Mouse (Mus musculus) thymus, adult 2 months (tissue): ENCODE results near the gene Cnbp. TPM values are rescaled to one million over a fixed set of nuclear protein-coding genes. Genes with fewer than 3 reads are reported as not detected.
A peak's percentile ranks its signal among the peaks of the same experiment; 100 is the strongest.

Source experiments
- DNase-seq: peaks from one replicate; pipeline ENCODE4 v3.0.0; 2021
- H3K27ac ChIP-seq: fragments of 200-500 bp; 2 replicates; pipeline ENCODE4 v1.5.1; 2012; ENCODE audit warnings: low read length, control low read depth; ENCODE audit not compliant: control insufficient read depth, insufficient read depth
- H3K27me3 ChIP-seq: fragments of 200-500 bp; 2 replicates; pipeline ENCODE4 v1.6.1; 2012; ENCODE audit warnings: mild to moderate bottlenecking, low read length, moderate library complexity, mixed read lengths; ENCODE audit not compliant: control insufficient read depth, insufficient read depth
- H3K36me3 ChIP-seq: fragments of 200-500 bp; 2 replicates; pipeline ENCODE4 v1.6.1; 2012; ENCODE audit warnings: mild to moderate bottlenecking, low read length, moderate library complexity; ENCODE audit not compliant: control insufficient read depth, insufficient read depth
- H3K4me1 ChIP-seq: fragments of 200-500 bp; replicated peaks from 2 replicates; pipeline ENCODE4 v1.6.1; 2012; ENCODE audit warnings: low read length; ENCODE audit not compliant: control insufficient read depth, insufficient read depth
- H3K4me3 ChIP-seq: fragments of 200-500 bp; 2 replicates; pipeline ENCODE4 v1.5.1; 2012; ENCODE audit warnings: mild to moderate bottlenecking, low read length, control low read depth, moderate library complexity; ENCODE audit not compliant: control insufficient read depth, insufficient read depth
- CTCF ChIP-seq: fragments of 200-500 bp; IDR thresholded peaks from 2 replicates; pipeline ENCODE4 v1.5.1; 2012; ENCODE audit warnings: mild to moderate bottlenecking, control low read depth, low read length, moderate library complexity, borderline replicate concordance; ENCODE audit not compliant: control insufficient read depth, poor library complexity, insufficient read depth; ENCODE audit errors: extremely low read depth
- POLR2A ChIP-seq: fragments of 200-500 bp; IDR thresholded peaks from 2 replicates; pipeline ENCODE4 v1.6.1; 2012; ENCODE audit warnings: mild to moderate bottlenecking, low read length, control low read depth, moderate library complexity; ENCODE audit not compliant: control insufficient read depth, poor library complexity, insufficient read depth; ENCODE audit errors: extremely low read depth
- WGBS: fragments of 180-500 bp; shearing (Covaris S2); methylation state at CpG from one replicate; pipeline ENCODE4 v1.1.7; 2018; 5-methylcytosine and 5-hydroxymethylcytosine counted together
- polyA plus RNA-seq: library from polyadenylated mRNA; depleted of rRNA; stranded (reverse); fragments of >200 nt; gene quantifications from 2 replicates; pipeline ENCODE4 v1.2.3, GENCODE M21; 2012

The Cnbp gene
- polyA plus RNA-seq, 1 experiment, result 311 TPM

GRCm38 (mm10) chr6:87882221-87882620 lies 31.3 kb upstream of the Cnbp start:
- H3K4me3 ChIP-seq, result no peak overlapping the region
- no peaks in the 10 kb centered on the region for H3K36me3 ChIP-seq
- DNase-seq, result no peak
- peaks cover 30% of the 10 kb centered on the region for H3K4me1 ChIP-seq
- H3K27ac ChIP-seq, result no peak overlapping the region
- no peaks in the 10 kb centered on the region for H3K27me3 ChIP-seq
- no peak for TF ChIP-seq CTCF
- TF ChIP-seq POLR2A, result no peak
- 89% methylated on average over 3 of the region's 3 CpGs for WGBS

DNA sequence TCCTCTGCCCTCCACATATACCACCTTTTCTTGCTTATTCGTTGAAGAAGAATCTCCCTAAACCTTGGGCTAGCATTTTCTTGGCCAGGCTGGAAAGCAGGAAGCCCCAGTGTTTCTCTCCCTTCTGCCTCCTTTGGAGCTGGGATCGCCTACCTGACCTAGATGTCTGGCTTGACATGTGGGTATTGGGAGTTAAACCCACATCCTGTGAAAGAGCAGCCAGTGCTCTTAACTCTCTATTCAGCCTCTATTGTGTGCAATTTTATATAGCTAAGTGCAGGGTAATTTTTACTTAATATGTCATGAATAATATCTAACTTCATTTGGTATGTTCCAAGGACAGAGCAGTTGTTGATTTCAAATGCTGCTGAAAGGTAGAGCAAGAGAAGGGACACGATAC lies 28.7 kb upstream of the Cnbp start:
- WGBS, result 45% methylated on average over 3 of the region's 3 CpGs
- TF ChIP-seq CTCF (no peak), POLR2A (no peak)
- Histone ChIP-seq H3K27ac (peak overlapping the region; percentile 12; the same call in 1 of the 2 replicates), H3K4me1 (peaks cover 32% of the 10 kb centered on the region), H3K4me3 (no peak overlapping the region), H3K36me3 (no peaks in the 10 kb centered on the region), H3K27me3 (no peaks in the 10 kb centered on the region)
- DNase-seq, result no peak

DNA sequence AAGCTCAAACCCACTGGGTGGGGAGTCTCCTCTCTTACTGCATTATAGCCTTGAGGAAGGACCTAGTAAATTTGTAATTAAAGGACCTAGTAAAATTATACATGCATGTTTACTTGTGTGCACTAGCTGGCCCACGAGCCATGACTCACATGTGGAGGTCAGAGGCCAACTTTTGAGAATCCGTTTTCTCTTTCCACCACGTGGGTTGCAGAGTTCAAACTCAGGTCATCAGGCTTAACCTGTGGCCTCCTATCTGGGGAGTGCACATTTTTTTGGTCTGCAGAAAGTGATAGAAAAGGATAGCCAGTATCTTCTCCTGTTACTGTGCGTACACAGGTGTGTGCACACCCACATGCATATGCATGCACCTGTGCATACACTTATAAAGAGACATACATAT lies 28.1 kb upstream of the Cnbp start:
- no peak for DNase-seq
- no peak overlapping the region for H3K27ac ChIP-seq
- no peaks in the 10 kb centered on the region for H3K27me3 ChIP-seq
- 70% methylated on average over 4 of the region's 4 CpGs for WGBS
- no peaks in the 10 kb centered on the region for H3K36me3 ChIP-seq
- no peak overlapping the region for H3K4me3 ChIP-seq
- TF ChIP-seq POLR2A, result no peak
- TF ChIP-seq CTCF, result no peak
- peaks cover 32% of the 10 kb centered on the region for H3K4me1 ChIP-seq

- WGBS, result 79% methylated on average over 13 of the region's 13 CpGs
- no peak for DNase-seq
- no peak for TF ChIP-seq CTCF
- TF ChIP-seq POLR2A, result no peak
- H3K4me1 ChIP-seq, result peaks cover 23% of the 10 kb centered on the region
- H3K36me3 ChIP-seq, result no peaks in the 10 kb centered on the region
- H3K27me3 ChIP-seq, result no peaks in the 10 kb centered on the region
- no peak overlapping the region for H3K4me3 ChIP-seq
- H3K27ac ChIP-seq, result no peak overlapping the region
Measured at GRCm38 (mm10) chr6:87876068-87876643, 25.2 kb upstream of the Cnbp start.

- Histone ChIP-seq H3K27ac (no peak overlapping the region), H3K4me3 (no peak overlapping the region), H3K4me1 (peaks cover 23% of the 10 kb centered on the region), H3K36me3 (no peaks in the 10 kb centered on the region), H3K27me3 (no peaks in the 10 kb centered on the region)
- DNase-seq, result no peak
- no peak for TF ChIP-seq CTCF
- no peak for TF ChIP-seq POLR2A
- WGBS, result 88% methylated on average over 7 of the region's 7 CpGs
Measured at GRCm38 (mm10) chr6:87875562-87875961, 24.7 kb upstream of the Cnbp start.

DNA sequence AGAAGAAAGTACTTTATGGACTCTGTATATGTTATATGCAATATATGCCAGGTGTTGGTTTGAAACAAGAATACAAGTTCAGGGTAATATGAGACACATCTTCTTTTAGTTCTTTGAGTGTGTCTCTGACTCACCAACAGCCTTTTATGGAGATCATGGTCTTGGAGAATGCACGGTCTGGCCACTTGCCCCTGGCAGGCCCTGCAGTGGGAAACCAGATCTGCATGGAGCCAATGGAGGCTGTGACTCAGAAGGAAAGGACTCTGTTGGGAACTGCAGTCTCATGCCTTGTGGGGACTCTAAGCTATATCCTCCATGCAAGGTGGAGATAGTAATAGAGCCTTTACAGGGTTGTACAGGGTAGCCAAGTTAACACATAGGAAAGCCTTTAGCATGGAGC lies 24.2 kb upstream of the Cnbp start:
- Histone ChIP-seq H3K27me3 (no peaks in the 10 kb centered on the region), H3K36me3 (no peaks in the 10 kb centered on the region), H3K4me3 (no peak overlapping the region), H3K27ac (no peak overlapping the region), H3K4me1 (peaks cover 20% of the 10 kb centered on the region)
- no peak for DNase-seq
- no peak for TF ChIP-seq POLR2A
- TF ChIP-seq CTCF, result no peak
- WGBS, result 90% methylated on average over 1 of the region's 1 CpGs

- Histone ChIP-seq H3K27ac (no peak overlapping the region), H3K4me1 (peaks cover 12% of the 10 kb centered on the region)
Measured at GRCm38 (mm10) chr6:87873963-87874362, 23.1 kb upstream of the Cnbp start.

More at GRCm38 (mm10) chr6:87873963-87874362, 23.1 kb upstream of the Cnbp start:
- Histone ChIP-seq H3K4me3 (no peak overlapping the region), H3K27me3 (no peaks in the 10 kb centered on the region), H3K36me3 (no peaks in the 10 kb centered on the region)
- DNase-seq, result no peak
- WGBS, result 91% methylated on average over 2 of the region's 2 CpGs
- TF ChIP-seq POLR2A (no peak), CTCF (no peak)
